Mouse (Mus musculus) erythroblast, embryonic 14.5 days (primary cell): ENCODE data around the gene Hmcn2.

ENCODE experiments used
- GATA1 ChIP-seq: IDR thresholded peaks from 2 replicates; pipeline ENCODE4 v1.6.1; 2012; ENCODE audit warnings: low read length, inconsistent platforms, mixed read lengths
- TAL1 ChIP-seq: IDR thresholded peaks from 3 replicates; pipeline ENCODE4 v1.6.1; 2012; ENCODE audit warnings: low read length, inconsistent platforms, mixed read lengths

- TF ChIP-seq TAL1 (no peak), GATA1 (no peak)
These were observed 39.2 kb upstream of the Hmcn2 start for GRCm38 (mm10) chr2:31274993-31275392.
